Mouse (Mus musculus): ENCODE data around the gene Cxcr6. TPM values are rescaled to one million over a fixed set of nuclear protein-coding genes. Genes with fewer than 3 reads are reported as not detected.
"Not testable (repeated sequence)": the region's sequence is repeated elsewhere in the genome, so short reads cannot be mapped to it uniquely, and the experiment has no call there.

The Cxcr6 gene
- polyA plus RNA-seq, 2 experiments: 0.04 to 0.18 TPM

DNA sequence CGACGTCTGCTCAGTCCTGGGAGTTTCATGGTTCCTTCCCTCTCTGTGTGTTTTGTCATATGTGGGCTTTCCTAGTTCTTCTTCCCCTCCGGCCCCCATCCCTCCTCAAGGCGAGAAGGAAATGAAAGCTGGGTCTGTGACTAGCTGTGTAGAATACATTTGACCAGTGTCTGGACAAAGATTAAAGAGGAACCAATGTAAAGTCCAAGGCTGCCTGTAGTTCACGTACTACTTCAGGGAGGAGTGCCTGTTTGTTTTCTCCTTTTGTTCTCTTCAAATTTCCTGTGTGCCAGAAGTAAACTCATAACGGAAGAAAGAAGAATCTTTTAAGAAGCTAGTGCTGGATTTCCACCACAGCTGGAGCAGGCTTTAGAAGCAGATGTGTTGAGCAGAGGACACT is 36.7 kb upstream of the Cxcr6 start:
- H3K36me3 ChIP-seq (replicated peaks; ENCODE audit: control insufficient read depth, insufficient read depth, low read depth): no peaks in the 10 kb centered on the region
- no peaks in the 10 kb centered on the region for H3K27me3 ChIP-seq (ENCODE audit: control insufficient read depth, insufficient read depth, low read length)
- H3K4me1 ChIP-seq (replicated peaks; ENCODE audit: control insufficient read depth in 2 of 2, insufficient read depth in 2 of 2, low read length in 1 of 2): no peaks in the 10 kb centered on the region
- ATAC-seq (ENCODE audit: insufficient read depth) (no peak), DNase-seq (ENCODE audit: low read depth in 3 of 3, low spot score in 3 of 3) (no peak)
- H3K9me3 ChIP-seq (ENCODE audit: control insufficient read depth, low read length): no peaks in the 10 kb centered on the region
- no peak overlapping the region for H3K4me2 ChIP-seq (ENCODE audit: low read depth)
- H3K9ac ChIP-seq (replicated peaks): no peak overlapping the region
- TF ChIP-seq EP300 (IDR thresholded peaks at IDR 0.05; ENCODE audit: low read depth) (no peak), CTCF (IDR thresholded peaks at IDR 0.05; ENCODE audit: low read depth) (no peak)
- WGBS (ENCODE audit: insufficient replicate concordance): 20% methylated on average over 6 of the region's 6 CpGs
- H3K4me3 ChIP-seq (ENCODE audit: insufficient read depth in 1 of 2, low read depth in 2 of 2, low read length in 2 of 2): no peak overlapping the region
- no peak overlapping the region for H3K27ac ChIP-seq

DNA sequence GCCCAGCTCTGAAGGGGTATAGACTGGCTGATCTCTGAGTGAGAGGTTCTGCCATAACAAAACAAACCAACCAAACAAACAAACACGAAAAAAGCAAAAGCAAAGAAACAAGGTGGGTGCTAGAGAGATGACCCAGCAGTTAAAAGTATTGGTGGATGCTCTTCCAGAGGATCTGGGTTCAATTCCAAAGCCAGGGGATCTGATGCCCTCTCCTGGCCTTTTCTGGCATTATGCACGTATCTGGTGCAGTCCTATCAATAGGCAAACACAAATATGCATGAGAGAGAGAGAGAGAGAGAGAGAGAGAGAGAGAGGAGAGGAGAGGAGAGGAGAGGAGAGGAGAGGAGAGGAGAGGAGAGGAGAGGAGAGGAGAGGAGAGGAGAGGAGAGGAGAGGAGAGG is 33.0 kb upstream of the Cxcr6 start:
- not testable (repeated sequence) for H3K27ac ChIP-seq; H3K36me3 ChIP-seq (replicated peaks; ENCODE audit: control insufficient read depth, insufficient read depth, low read depth); H3K9ac ChIP-seq (replicated peaks); DNase-seq (ENCODE audit: low read depth in 3 of 3, low spot score in 3 of 3); H3K27me3 ChIP-seq (ENCODE audit: control insufficient read depth, insufficient read depth, low read length); ATAC-seq (ENCODE audit: insufficient read depth); H3K4me1 ChIP-seq (replicated peaks; ENCODE audit: control insufficient read depth in 2 of 2, insufficient read depth in 2 of 2, low read length in 1 of 2); H3K4me2 ChIP-seq (ENCODE audit: low read depth); H3K4me3 ChIP-seq (ENCODE audit: insufficient read depth in 1 of 2, low read depth in 2 of 2, low read length in 2 of 2); H3K9me3 ChIP-seq (ENCODE audit: control insufficient read depth, low read length)
- WGBS (ENCODE audit: insufficient replicate concordance): 15% methylated on average over 2 of the region's 2 CpGs
- peak; percentile 36 for TF ChIP-seq CTCF (IDR thresholded peaks at IDR 0.05; ENCODE audit: low read depth)

DNA sequence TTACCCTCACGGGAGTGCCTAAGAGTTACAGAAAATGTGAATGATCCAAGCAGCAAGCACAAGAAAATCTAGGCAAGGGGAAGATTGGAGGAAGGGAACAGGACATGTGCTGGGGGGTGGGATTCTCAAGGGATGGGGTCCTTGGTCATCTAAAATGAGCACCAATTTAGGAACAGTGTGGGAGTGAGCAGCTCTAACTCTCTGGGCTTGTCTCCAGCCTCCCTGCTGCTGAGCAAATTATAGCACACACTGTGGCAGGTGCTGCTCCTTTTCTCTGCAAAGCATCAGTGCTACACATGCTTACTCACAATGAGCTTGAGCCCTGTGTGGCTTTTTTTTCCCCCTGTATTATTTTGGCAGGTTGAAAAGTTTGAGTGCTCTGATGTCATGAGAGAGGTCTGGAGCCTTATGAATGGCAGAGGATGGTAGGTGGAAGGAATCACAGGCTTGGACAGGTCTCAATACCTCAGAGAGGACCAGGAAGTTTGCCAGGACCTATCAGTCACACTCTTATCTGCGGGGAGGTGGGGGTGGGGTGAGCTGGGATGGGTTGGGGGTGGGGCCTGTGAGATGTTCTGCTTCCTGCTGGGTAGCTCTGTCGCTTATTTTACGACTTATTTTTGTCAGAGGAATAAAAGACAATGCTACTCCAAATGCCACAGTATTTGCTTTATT is 17.3 kb upstream of the Cxcr6 start:
- Histone ChIP-seq H3K27ac (no peak overlapping the region), H3K4me1 (replicated peaks; ENCODE audit: control insufficient read depth in 2 of 2, insufficient read depth in 2 of 2, low read length in 1 of 2) (no peaks in the 10 kb centered on the region), H3K9ac (replicated peaks) (no peak overlapping the region), H3K4me2 (ENCODE audit: low read depth) (no peak overlapping the region), H3K36me3 (replicated peaks; ENCODE audit: control insufficient read depth, insufficient read depth, low read depth) (peaks cover 17% of the 10 kb centered on the region), H3K9me3 (ENCODE audit: control insufficient read depth, low read length) (peaks cover under 1% of the 10 kb centered on the region; the same call in 1 of the 2 replicates), H3K27me3 (ENCODE audit: control insufficient read depth, insufficient read depth, low read length) (no peaks in the 10 kb centered on the region), H3K4me3 (ENCODE audit: insufficient read depth in 1 of 2, low read depth in 2 of 2, low read length in 2 of 2) (no peak overlapping the region)
- ATAC-seq (ENCODE audit: insufficient read depth) (no peak), DNase-seq (ENCODE audit: low read depth in 3 of 3, low spot score in 3 of 3) (no peak)
- 62% methylated on average over 4 of the region's 4 CpGs for WGBS (ENCODE audit: insufficient replicate concordance)
- TF ChIP-seq EP300 (IDR thresholded peaks at IDR 0.05; ENCODE audit: low read depth) (no peak), CTCF (IDR thresholded peaks at IDR 0.05; ENCODE audit: low read depth) (no peak)

DNA sequence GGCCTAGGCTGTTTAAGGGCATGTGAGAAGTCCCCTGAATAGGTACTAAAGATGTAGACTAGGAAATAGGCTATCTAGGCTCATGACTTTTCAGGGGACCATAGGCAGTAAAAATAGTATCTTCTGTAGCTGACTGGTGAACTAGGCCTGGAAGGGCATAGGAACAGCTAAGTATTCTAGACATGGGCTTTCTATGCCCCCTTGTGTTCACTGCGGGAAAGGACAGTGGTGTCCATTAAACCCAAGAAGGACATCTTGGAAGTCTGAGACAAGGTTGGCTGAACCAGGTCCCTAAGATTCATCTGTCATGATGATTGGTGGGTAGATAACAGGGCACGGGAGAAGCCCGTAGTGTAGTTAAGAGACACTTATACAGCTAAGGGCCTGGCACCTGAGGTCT is 10.1 kb upstream of the Cxcr6 start:
- Histone ChIP-seq H3K27me3 (ENCODE audit: control insufficient read depth, insufficient read depth, low read length) (no peaks in the 10 kb centered on the region), H3K4me2 (ENCODE audit: low read depth) (no peak overlapping the region), H3K36me3 (replicated peaks; ENCODE audit: control insufficient read depth, insufficient read depth, low read depth) (peaks cover 14% of the 10 kb centered on the region), H3K4me3 (ENCODE audit: insufficient read depth in 1 of 2, low read depth in 2 of 2, low read length in 2 of 2) (no peak overlapping the region), H3K4me1 (replicated peaks; ENCODE audit: control insufficient read depth in 2 of 2, insufficient read depth in 2 of 2, low read length in 1 of 2) (no peaks in the 10 kb centered on the region), H3K9ac (replicated peaks) (no peak overlapping the region), H3K27ac (no peak overlapping the region), H3K9me3 (ENCODE audit: control insufficient read depth, low read length) (no peaks in the 10 kb centered on the region)
- DNase-seq (ENCODE audit: low read depth in 3 of 3, low spot score in 3 of 3): peak in 1 of 3 experiments; percentile 10
- 69% methylated on average over 3 of the region's 3 CpGs for WGBS (ENCODE audit: insufficient replicate concordance)
- ATAC-seq (ENCODE audit: insufficient read depth): 0 out of 2 replicates have a peak, but pooled peaks have one; percentile 21
- peak; percentile 60 for TF ChIP-seq CTCF (IDR thresholded peaks at IDR 0.05; ENCODE audit: low read depth)
- TF ChIP-seq EP300 (IDR thresholded peaks at IDR 0.05; ENCODE audit: low read depth): no peak

DNA sequence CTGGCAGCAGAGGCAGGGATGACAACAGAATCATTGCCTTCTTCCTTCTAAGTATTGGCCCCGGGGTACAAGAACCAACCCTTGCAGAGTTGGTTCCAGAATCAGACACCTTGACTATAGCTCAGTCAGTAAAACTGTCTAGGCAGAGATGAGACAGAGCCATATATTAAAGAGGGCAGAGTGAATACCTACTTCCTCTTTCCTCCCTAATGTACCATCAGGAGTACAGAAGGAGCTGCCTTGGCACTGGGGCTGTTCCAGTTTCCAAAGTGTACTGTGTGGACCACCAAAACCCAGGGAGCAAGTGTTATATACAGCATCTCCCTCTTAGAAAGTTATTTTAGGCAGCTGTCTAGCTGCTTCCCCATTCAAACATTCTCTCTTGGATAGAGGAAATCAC is 4.7 kb upstream of the Cxcr6 start:
- H3K4me1 ChIP-seq (replicated peaks; ENCODE audit: control insufficient read depth in 2 of 2, insufficient read depth in 2 of 2, low read length in 1 of 2): no peaks in the 10 kb centered on the region
- DNase-seq (ENCODE audit: low read depth in 3 of 3, low spot score in 3 of 3): no peak
- no peak overlapping the region for H3K4me3 ChIP-seq (ENCODE audit: insufficient read depth in 1 of 2, low read depth in 2 of 2, low read length in 2 of 2)
- H3K36me3 ChIP-seq (replicated peaks; ENCODE audit: control insufficient read depth, insufficient read depth, low read depth): peaks cover 3% of the 10 kb centered on the region
- H3K4me2 ChIP-seq (ENCODE audit: low read depth): no peak overlapping the region
- no peaks in the 10 kb centered on the region for H3K9me3 ChIP-seq (ENCODE audit: control insufficient read depth, low read length)
- no peak overlapping the region for H3K9ac ChIP-seq (replicated peaks)
- ATAC-seq (ENCODE audit: insufficient read depth): no peak
- WGBS (ENCODE audit: insufficient replicate concordance): 81% methylated on average over 1 of the region's 1 CpGs
- no peak overlapping the region for H3K27ac ChIP-seq
- TF ChIP-seq EP300 (IDR thresholded peaks at IDR 0.05; ENCODE audit: low read depth) (no peak), CTCF (IDR thresholded peaks at IDR 0.05; ENCODE audit: low read depth) (no peak)
- no peaks in the 10 kb centered on the region for H3K27me3 ChIP-seq (ENCODE audit: control insufficient read depth, insufficient read depth, low read length)
